Mouse (Mus musculus) thymus, adult 2 months (tissue): Measurements from ENCODE around the gene Ttc7b. TPM values are rescaled to one million over a fixed set of nuclear protein-coding genes. Genes with fewer than 3 reads are reported as not detected.

Source experiments
- DNase-seq: peaks from one replicate; pipeline ENCODE4 v3.0.0; 2021
- H3K27ac ChIP-seq: fragments of 200-500 bp; 2 replicates; pipeline ENCODE4 v1.5.1; 2012; ENCODE audit warnings: low read length, control low read depth; ENCODE audit not compliant: control insufficient read depth, insufficient read depth
- H3K27me3 ChIP-seq: fragments of 200-500 bp; 2 replicates; pipeline ENCODE4 v1.6.1; 2012; ENCODE audit warnings: mild to moderate bottlenecking, low read length, moderate library complexity, mixed read lengths; ENCODE audit not compliant: control insufficient read depth, insufficient read depth
- H3K36me3 ChIP-seq: fragments of 200-500 bp; 2 replicates; pipeline ENCODE4 v1.6.1; 2012; ENCODE audit warnings: mild to moderate bottlenecking, low read length, moderate library complexity; ENCODE audit not compliant: control insufficient read depth, insufficient read depth
- H3K4me1 ChIP-seq: fragments of 200-500 bp; replicated peaks from 2 replicates; pipeline ENCODE4 v1.6.1; 2012; ENCODE audit warnings: low read length; ENCODE audit not compliant: control insufficient read depth, insufficient read depth
- H3K4me3 ChIP-seq: fragments of 200-500 bp; 2 replicates; pipeline ENCODE4 v1.5.1; 2012; ENCODE audit warnings: mild to moderate bottlenecking, low read length, control low read depth, moderate library complexity; ENCODE audit not compliant: control insufficient read depth, insufficient read depth
- CTCF ChIP-seq: fragments of 200-500 bp; IDR thresholded peaks from 2 replicates; pipeline ENCODE4 v1.5.1; 2012; ENCODE audit warnings: mild to moderate bottlenecking, control low read depth, low read length, moderate library complexity, borderline replicate concordance; ENCODE audit not compliant: control insufficient read depth, poor library complexity, insufficient read depth; ENCODE audit errors: extremely low read depth
- POLR2A ChIP-seq: fragments of 200-500 bp; IDR thresholded peaks from 2 replicates; pipeline ENCODE4 v1.6.1; 2012; ENCODE audit warnings: mild to moderate bottlenecking, low read length, control low read depth, moderate library complexity; ENCODE audit not compliant: control insufficient read depth, poor library complexity, insufficient read depth; ENCODE audit errors: extremely low read depth
- whole genome bisulfite sequencing: fragments of 180-500 bp; shearing (Covaris S2); methylation state at CpG from one replicate; pipeline ENCODE4 v1.1.7; 2018; 5-methylcytosine and 5-hydroxymethylcytosine counted together
- polyA plus RNA-seq: library from polyadenylated mRNA; depleted of rRNA; stranded (reverse); fragments of >200 nt; gene quantifications from 2 replicates; pipeline ENCODE4 v1.2.3, GENCODE M21; 2012

Ttc7b gene
- polyA plus RNA-seq, 1 experiment, result 43.1 TPM

DNA sequence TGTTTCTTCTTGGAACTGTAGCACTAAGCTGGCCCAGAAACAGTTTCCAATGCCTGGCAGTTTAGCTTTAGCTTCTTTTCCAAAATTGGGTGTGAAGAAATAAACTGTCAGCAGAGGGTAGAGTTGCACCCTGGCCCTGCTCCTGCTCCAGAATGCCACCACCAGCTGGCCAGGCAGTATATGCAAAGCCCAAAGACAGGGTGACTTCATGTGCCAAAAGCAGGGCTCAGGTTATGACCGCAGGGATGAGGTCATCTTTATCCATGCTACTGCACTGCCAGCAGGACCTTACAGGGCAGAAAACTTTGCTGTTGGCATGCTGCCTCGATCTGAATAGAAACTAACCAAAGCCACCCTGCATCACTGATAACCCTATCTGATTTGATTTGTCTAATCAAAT, 65.2 kb downstream of the Ttc7b start:
- no peak overlapping the region for H3K27ac ChIP-seq
- TF ChIP-seq POLR2A (no peak), CTCF (no peak)
- H3K4me1 ChIP-seq, result no peaks in the 10 kb centered on the region
- H3K27me3 ChIP-seq, result no peaks in the 10 kb centered on the region
- no peak overlapping the region for H3K4me3 ChIP-seq
- no peak for DNase-seq
- H3K36me3 ChIP-seq, result no peaks in the 10 kb centered on the region
- WGBS, result 97% methylated on average over 2 of the region's 2 CpGs

DNA sequence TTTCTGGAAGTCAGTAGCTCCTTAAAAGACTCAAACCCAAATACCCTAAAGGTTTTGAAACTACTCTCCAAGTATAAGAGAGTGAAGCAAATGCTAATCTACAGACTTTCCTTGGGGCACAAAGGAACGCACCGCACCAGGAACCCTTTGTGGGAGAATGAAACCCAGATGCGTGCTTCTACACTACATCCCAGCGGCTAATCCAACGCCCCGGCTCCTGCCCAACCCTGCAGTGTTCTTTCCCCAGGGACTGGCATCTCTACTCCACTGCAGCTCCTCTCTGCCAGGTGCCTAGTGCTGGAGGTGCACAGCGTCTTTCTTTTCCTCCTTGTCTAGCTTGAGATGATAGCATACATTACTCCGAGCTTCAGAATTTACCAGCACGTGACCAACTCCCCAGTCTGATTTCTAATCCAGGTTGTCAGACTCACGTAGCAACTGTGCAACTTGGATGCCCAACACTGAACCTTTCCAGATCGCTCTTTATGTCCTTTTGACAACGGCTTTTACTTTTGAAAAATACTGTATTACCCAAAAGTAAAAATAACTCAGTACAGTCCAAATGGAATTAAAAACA, 72.8 kb downstream of the Ttc7b start:
- no peaks in the 10 kb centered on the region for H3K27me3 ChIP-seq
- peaks cover 4% of the 10 kb centered on the region for H3K4me1 ChIP-seq
- H3K4me3 ChIP-seq, result no peak overlapping the region
- no peaks in the 10 kb centered on the region for H3K36me3 ChIP-seq
- WGBS, result 96% methylated on average over 12 of the region's 12 CpGs
- no peak overlapping the region for H3K27ac ChIP-seq
- TF ChIP-seq POLR2A (no peak), CTCF (no peak)
- DNase-seq, result no peak

DNA sequence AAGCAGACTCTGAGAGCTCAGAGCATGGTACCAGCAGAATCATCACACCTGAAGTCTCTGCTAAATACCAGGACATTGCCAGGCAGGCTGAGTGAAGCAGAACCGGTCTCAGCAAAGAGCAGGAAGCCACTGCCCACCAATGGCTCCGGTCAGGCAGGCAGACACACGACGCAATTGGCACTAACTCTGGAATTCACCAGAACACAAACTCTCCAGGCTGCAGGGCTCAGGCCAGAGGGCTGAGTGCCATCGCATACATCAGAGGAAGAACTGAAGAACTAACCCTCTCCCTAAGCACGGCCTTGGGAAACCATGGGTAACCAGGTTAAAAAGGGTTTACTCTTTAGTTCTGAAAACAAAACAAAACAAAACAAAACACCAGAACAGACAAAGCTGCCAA, 73.5 kb downstream of the Ttc7b start:
- WGBS, result 83% methylated on average over 6 of the region's 6 CpGs
- Histone ChIP-seq H3K36me3 (no peaks in the 10 kb centered on the region), H3K27me3 (no peaks in the 10 kb centered on the region), H3K27ac (no peak overlapping the region), H3K4me1 (peaks cover 9% of the 10 kb centered on the region), H3K4me3 (no peak overlapping the region)
- TF ChIP-seq CTCF, result no peak
- TF ChIP-seq POLR2A, result no peak
- DNase-seq, result no peak

DNA sequence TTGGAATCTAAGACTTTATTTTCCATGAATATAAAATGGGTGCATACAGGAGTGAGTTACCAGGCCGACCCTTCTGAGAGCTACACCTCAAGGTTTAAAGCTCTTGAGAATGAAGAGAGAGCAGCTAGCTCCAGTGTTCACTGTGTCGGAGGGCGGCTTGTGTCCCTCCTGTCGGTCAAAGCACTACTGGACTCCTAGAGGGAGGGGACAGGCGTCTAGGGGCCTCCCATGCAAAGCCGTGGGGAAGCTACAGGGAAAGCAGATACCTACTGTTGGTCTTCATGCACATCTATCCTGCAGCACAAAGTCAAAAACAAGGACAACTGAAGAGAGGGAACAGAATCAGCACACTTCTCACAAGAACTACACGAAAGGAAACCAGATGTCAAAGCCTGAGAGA, 74.9 kb downstream of the Ttc7b start:
- H3K4me3 ChIP-seq, result no peak overlapping the region
- no peak for DNase-seq
- H3K4me1 ChIP-seq, result peaks cover 13% of the 10 kb centered on the region
- no peaks in the 10 kb centered on the region for H3K27me3 ChIP-seq
- H3K36me3 ChIP-seq, result no peaks in the 10 kb centered on the region
- WGBS, result 99% methylated on average over 7 of the region's 7 CpGs
- TF ChIP-seq CTCF (no peak), POLR2A (no peak)
- no peak overlapping the region for H3K27ac ChIP-seq

- no peak for TF ChIP-seq CTCF
- no peak for TF ChIP-seq POLR2A
- H3K27me3 ChIP-seq, result no peaks in the 10 kb centered on the region
- no peaks in the 10 kb centered on the region for H3K36me3 ChIP-seq
- 93% methylated on average over 6 of the region's 6 CpGs for WGBS
- no peak overlapping the region for H3K4me3 ChIP-seq
- no peak for DNase-seq
- no peak overlapping the region for H3K27ac ChIP-seq
- H3K4me1 ChIP-seq, result peaks cover 13% of the 10 kb centered on the region
These were observed 75.4 kb downstream of the Ttc7b start for GRCm38 (mm10) chr12:100445271-100445670.

DNA sequence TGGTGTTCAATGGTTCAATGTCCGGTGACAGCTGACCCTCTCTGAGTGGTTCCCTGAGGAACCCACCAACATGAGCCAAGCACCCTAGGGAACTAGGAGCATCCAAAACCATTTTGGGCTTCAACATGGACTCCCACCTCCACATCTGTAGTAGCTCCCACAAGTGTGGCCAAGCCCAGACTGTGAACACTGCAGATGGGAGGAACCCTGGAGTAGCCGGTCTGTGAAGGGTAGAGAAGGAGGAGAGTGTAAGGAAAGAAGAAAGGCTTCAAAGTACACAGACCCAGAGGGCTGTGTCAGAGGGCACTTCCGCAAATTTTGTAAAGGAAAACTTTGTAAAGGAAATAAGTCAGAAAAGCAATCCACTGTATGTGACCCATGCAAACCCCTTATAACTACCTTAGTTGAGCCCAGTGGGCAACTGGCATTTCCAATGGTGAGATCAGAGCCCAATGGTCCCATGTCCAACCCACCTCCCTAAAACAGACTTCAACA, 75.9 kb downstream of the Ttc7b start:
- Histone ChIP-seq H3K36me3 (no peaks in the 10 kb centered on the region), H3K4me3 (no peak overlapping the region), H3K27me3 (no peaks in the 10 kb centered on the region), H3K27ac (no peak overlapping the region), H3K4me1 (peaks cover 13% of the 10 kb centered on the region)
- no peak for DNase-seq
- 98% methylated on average over 3 of the region's 3 CpGs for WGBS
- TF ChIP-seq POLR2A, result no peak
- TF ChIP-seq CTCF, result no peak

- H3K36me3 ChIP-seq, result no peaks in the 10 kb centered on the region
- H3K4me3 ChIP-seq, result no peak overlapping the region
- no peak for TF ChIP-seq POLR2A
- no peak for DNase-seq
- H3K4me1 ChIP-seq, result peaks cover 13% of the 10 kb centered on the region
- WGBS, result 93% methylated on average over 6 of the region's 6 CpGs
- H3K27me3 ChIP-seq, result no peaks in the 10 kb centered on the region
- no peak overlapping the region for H3K27ac ChIP-seq
These were observed 77.2 kb downstream of the Ttc7b start for GRCm38 (mm10) chr12:100443452-100443851.
